Mouse (Mus musculus) CD4-positive, CD25-positive, alpha-beta regulatory T cell, adult 9 weeks (primary cell): ENCODE results near the gene Cd53. TPM values are rescaled to one million over a fixed set of nuclear protein-coding genes. Genes with fewer than 3 reads are reported as not detected.

ENCODE experiments used
- polyA plus RNA-seq: library from polyadenylated mRNA; unstranded; fragments of 100-300 nt; shearing (Covaris generic); gene quantifications from one replicate; pipeline ENCODE4 v1.2.1, GENCODE M21; 2017

Gene Cd53
- polyA plus RNA-seq: 1,043 TPM

DNA sequence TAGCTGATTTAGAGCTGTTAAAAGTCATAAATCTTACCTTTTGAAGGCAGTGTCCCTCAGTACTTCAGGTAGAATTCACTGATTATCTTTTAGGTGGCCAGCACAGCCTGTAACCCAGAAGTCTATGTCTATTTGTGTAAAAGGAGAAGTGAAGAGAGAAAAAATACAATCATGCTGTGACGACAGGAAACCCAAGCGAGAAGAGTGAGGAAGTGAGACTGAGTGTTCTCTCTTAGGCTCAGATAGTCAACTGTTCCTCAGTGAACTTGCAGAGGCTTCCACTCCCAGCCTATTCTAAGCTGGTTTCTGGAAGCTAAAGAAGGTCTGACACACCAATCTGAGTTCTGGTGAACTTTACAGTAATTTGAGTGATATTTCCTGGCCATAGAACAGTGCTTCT, at the start of gene Cd53:
Gene Cd53 (minus strand): TSS at position 220 of the 400 bp plus-strand sequence.

DNA sequence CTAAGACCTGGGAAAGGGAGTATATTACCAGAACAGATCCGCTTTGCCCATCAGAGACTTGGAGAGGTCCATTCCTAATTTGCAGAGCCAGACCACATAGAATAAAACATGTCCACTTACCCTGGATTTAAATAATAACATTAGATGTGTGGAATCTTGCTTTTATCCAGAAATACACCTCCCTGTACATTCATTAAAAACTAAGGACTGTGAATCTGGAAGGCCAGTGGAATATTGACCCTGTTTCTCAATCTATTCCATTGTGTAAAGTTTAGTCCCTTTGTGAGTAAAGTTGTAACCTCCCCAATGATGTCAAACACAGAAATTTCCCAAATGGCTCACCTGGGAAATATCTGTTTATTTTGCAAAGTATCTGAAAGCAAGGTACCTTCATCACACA, 36.2 kb upstream of the Cd53 start, which contains the start of gene Olfr266:
Gene Olfr266 (minus strand): TSS at position 101 of the 400 bp plus-strand sequence.

Other genes with a start within 250 kb of the Cd53 start
- gene Dram2, start 242.4 kb downstream of the Cd53 start, polyA plus RNA-seq: 61.0 TPM
- gene Cept1, start 242.3 kb downstream of the Cd53 start, polyA plus RNA-seq: 113 TPM
- gene Lrif1, start 105.2 kb downstream of the Cd53 start, polyA plus RNA-seq: 61.0 TPM
- gene Olfr266, start 36.1 kb upstream of the Cd53 start, polyA plus RNA-seq: not detected
- gene Kcna3, start 246.0 kb upstream of the Cd53 start, polyA plus RNA-seq: 7.2 TPM